Mouse (Mus musculus) E14TG2a.4 (cell line): ENCODE measurements around the gene Slc16a6.

Experiments
- CTCF ChIP-seq: conservative IDR thresholded peaks from 2 replicates; pipeline ENCODE4 v1.5.1; 2014; ENCODE audit warnings: low read length
- NANOG ChIP-seq: IDR thresholded peaks from 2 replicates; pipeline ENCODE4 v1.6.1; 2014; ENCODE audit warnings: borderline replicate concordance, low read length, mixed read lengths
- POU5F1 ChIP-seq: IDR thresholded peaks from 2 replicates; pipeline ENCODE4 v1.6.1; 2014; ENCODE audit warnings: low read length, borderline replicate concordance

DNA sequence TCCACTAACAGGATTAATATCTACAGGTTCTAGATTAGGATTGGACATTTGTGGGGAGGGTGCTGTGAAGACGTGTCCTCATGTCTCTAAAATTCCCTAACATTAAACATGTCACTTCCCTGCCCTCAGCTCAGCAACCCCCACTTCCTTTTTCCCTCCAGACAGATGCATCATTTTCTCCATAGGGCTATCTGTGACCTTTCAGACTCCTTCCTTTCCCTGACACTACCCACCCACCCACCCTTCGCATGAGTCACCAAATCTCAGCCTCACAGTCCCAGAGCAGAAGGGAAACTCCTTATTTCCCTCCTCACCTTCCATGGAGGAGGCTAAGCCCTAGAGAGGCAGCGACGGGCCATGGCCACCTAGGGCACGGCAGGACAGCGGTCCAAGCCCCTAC is 59.8 kb downstream of the Slc16a6 start, which contains the start of gene 9930022D16Rik:
- TF ChIP-seq CTCF (no peak), POU5F1 (no peak), NANOG (no peak)
